ENCODE assay signal across 10 mouse cellular contexts in the genomic region with DNA sequence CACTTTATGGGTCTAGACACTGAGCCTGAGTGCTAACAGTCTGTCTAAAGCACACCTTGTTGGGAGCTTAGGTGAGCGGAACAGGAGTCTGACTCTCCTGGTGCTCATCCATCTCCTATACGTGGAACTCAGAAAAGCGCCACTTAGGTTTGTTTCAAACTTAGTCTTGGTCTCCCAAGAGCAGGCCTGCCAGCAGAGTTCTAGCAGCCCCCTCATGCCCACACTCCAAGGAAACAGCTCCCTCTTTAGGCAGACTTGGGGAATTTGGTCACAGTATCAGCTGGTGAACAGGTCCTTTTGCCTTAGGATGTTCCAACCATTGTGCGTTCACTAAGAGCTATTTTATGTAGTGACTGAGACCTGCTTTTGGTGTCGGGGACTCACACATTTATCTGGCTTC.
DNase-seq lines count a peak whose midpoint lies in the region; ATAC-seq and TF ChIP-seq lines count a peak whose summit lies in the region.
"Had no signal": no experiment of that assay in that cellular context is flagged by ENCODE, and none has a peak within 500 bp of the region (broad histone marks: within the 10 kb centered on the region; RNA-seq: fewer than 3 reads in every experiment).

No protein-coding gene starts in this region.

- no peaks in the 10 kb centered on the region for H3K27me3 ChIP-seq in hindbrain, embryonic 10.5 days (ENCODE audit: insufficient read depth, poor library complexity, severe bottlenecking)
- no peaks in the 10 kb centered on the region for H3K27me3 ChIP-seq in hindbrain, embryonic 12.5 days
- H3K27me3 ChIP-seq in C2C12 (ENCODE audit: control insufficient read depth, insufficient read depth, insufficient read length): no peaks in the 10 kb centered on the region
- H3K27me3 ChIP-seq: embryonic facial prominence, embryonic 13.5 days; liver, embryonic 15.5 days had no signal

- H3K79me3 ChIP-seq in C2C12 (ENCODE audit: low read depth): no peaks in the 10 kb centered on the region

- no peaks in the 10 kb centered on the region for H3K9me3 ChIP-seq in hindbrain, embryonic 10.5 days
- H3K9me3 ChIP-seq in hindbrain, embryonic 12.5 days (replicated peaks): no peaks in the 10 kb centered on the region
- H3K9me3 ChIP-seq: embryonic facial prominence, embryonic 13.5 days; liver, embryonic 15.5 days had no signal

- WGBS in hindbrain, embryonic 10.5 days: 54% methylated on average over 5 of the region's 5 CpGs
- WGBS in hindbrain, embryonic 12.5 days: 53% methylated on average over 5 of the region's 5 CpGs

- ATAC-seq in hindbrain, embryonic 12.5 days (ENCODE audit: low FRiP score): no peak

- H3K36me3 ChIP-seq in hindbrain, embryonic 10.5 days: no peaks in the 10 kb centered on the region
- H3K36me3 ChIP-seq in hindbrain, embryonic 12.5 days: no peaks in the 10 kb centered on the region
- H3K36me3 ChIP-seq in C2C12 (ENCODE audit: control insufficient read depth, insufficient read depth): no peaks in the 10 kb centered on the region
- H3K36me3 ChIP-seq: embryonic facial prominence, embryonic 13.5 days; liver, embryonic 15.5 days had no signal

- H3K9ac ChIP-seq in hindbrain, embryonic 12.5 days: no peak overlapping the region
- H3K9ac ChIP-seq: embryonic facial prominence, embryonic 13.5 days; liver, embryonic 15.5 days had no signal

- H3K79me2 ChIP-seq in C2C12 (ENCODE audit: control insufficient read depth, insufficient read depth): no peaks in the 10 kb centered on the region

- no peak overlapping the region for H3K4me3 ChIP-seq in hindbrain, embryonic 10.5 days
- H3K4me3 ChIP-seq in hindbrain, embryonic 12.5 days: no peak overlapping the region
- no peak overlapping the region for H3K4me3 ChIP-seq in C2C12 (ENCODE audit: insufficient read depth, poor library complexity, severe bottlenecking)
- H3K4me3 ChIP-seq: embryonic facial prominence, embryonic 13.5 days; liver, embryonic 15.5 days had no signal

- no peak overlapping the region for H3K4me2 ChIP-seq in hindbrain, embryonic 12.5 days (replicated peaks)
- H3K4me2 ChIP-seq: embryonic facial prominence, embryonic 13.5 days; liver, embryonic 15.5 days had no signal

- H3K4me1 ChIP-seq in hindbrain, embryonic 10.5 days (replicated peaks): no peaks in the 10 kb centered on the region
- H3K4me1 ChIP-seq in hindbrain, embryonic 12.5 days: no peaks in the 10 kb centered on the region
- H3K4me1 ChIP-seq: embryonic facial prominence, embryonic 13.5 days; liver, embryonic 15.5 days had no signal

- TF ChIP-seq CTCF in C2C12 (IDR thresholded peaks at IDR 0.05; ENCODE audit: control insufficient read depth, insufficient read depth, insufficient read length): peak; percentile 58

- peak; percentile 29 for DNase-seq in hindbrain, embryonic 10.5 days (ENCODE audit: low spot score)
- peak; percentile 47 for DNase-seq in ZHBTc4 (ENCODE audit: low read depth, low spot score)
- peak; percentile 40 for DNase-seq in induced T-regulatory cell, adult 2 months (ENCODE audit: low read depth)
- DNase-seq in mesoderm, embryonic 11.5 days (ENCODE audit: low read depth, low spot score): peak; percentile 41
- DNase-seq in thymus, postnatal 4 days: peak; percentile 54
- no peak for DNase-seq in urinary bladder, postnatal 25 days (ENCODE audit: low spot score)

- no peak overlapping the region for H3K27ac ChIP-seq in hindbrain, embryonic 10.5 days
- no peak overlapping the region for H3K27ac ChIP-seq in hindbrain, embryonic 12.5 days
- H3K27ac ChIP-seq: embryonic facial prominence, embryonic 13.5 days; liver, embryonic 15.5 days had no signal

- no peak overlapping the region for H3ac ChIP-seq in C2C12 (ENCODE audit: control insufficient read depth, insufficient read length, low read depth)

TF ChIP-seq in C2C12, 6 proteins besides CTCF, POLR2A, EP300 and RAD21:
- TF ChIP-seq USF1 (IDR thresholded peaks at IDR 0.05; ENCODE audit: low read depth): no peak
- TF ChIP-seq MAX (IDR thresholded peaks at IDR 0.05): no peak
- no peak for TF ChIP-seq CEBPB (IDR thresholded peaks at IDR 0.05; ENCODE audit: low read depth)
- TF ChIP-seq MYOD1 (IDR thresholded peaks at IDR 0.05; ENCODE audit: control insufficient read depth, insufficient read length, low read depth): no peak
- TF ChIP-seq FOSL1 (IDR thresholded peaks at IDR 0.05; ENCODE audit: insufficient read depth, low read length, poor library complexity, severe bottlenecking): no peak
- TF ChIP-seq MYOG (IDR thresholded peaks at IDR 0.05; ENCODE audit: control insufficient read depth, extremely low read depth, insufficient read length): no peak
